Mouse (Mus musculus): Measurements from ENCODE around the gene Nacc1.
A peak's percentile ranks its signal among the peaks of the same experiment; 100 is the strongest.

DNA sequence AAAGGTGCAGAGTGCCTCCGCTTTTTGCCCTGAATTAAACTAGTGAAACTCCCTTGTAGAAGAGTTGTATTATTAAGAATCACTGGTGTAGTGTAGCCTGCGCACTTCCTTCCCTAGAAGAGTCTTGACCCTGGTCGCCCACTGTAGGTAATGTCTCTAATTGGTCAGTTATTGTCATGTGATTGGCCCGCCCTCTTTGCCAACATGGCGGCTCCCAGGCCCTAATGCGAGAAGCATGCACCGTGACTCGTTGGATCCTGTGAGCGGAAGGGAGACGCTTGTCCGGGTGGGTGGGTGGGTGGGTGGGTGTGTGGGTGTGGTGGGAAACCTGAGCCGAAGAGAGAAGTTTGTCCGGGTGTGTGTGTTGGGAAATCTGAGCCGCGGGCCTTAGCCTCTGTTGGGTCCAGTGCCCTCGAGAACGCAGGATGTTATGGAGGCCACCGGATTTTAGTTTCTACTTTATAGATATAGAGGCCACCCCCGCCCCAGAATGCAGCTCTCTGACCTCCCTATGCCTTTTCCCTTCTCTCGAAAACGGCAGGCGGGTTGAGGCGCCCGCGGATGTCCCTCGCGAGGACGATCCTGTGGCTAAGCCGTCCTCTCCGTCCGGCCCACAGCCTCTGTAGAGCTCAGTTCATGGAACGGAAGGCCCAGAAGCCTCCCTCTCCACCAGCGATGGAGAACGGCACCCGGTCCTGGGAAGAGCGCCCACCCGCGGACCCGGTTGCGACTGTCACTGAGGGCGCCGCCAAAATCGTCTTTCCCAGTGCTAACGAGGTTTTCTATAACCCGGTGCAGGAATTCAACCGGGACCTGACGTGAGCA, 1.6 kb upstream of the Nacc1 start:
- TF ChIP-seq CTCF (IDR thresholded peaks at IDR 0.05; ENCODE audit: borderline replicate concordance, control insufficient read depth, extremely low read depth, insufficient read depth, low read length, poor library complexity): no peak
- TF ChIP-seq POLR2A (IDR thresholded peaks at IDR 0.05; ENCODE audit: control insufficient read depth, extremely low read depth, insufficient read depth, low read length, poor library complexity): 0 out of 2 replicates have a peak, but pooled peaks have one; percentile 17

Measured in thymus, adult 2 months (tissue).